Mouse (Mus musculus) cerebellum, adult 2 months (tissue): ENCODE data around the gene Olfr893.

Experiments used
- CTCF ChIP-seq: fragments of 200-500 bp; IDR thresholded peaks from 2 replicates; pipeline ENCODE4 v1.5.1; 2011; ENCODE audit warnings: low read depth, mild to moderate bottlenecking, control low read depth, low read length, moderate library complexity, borderline replicate concordance; ENCODE audit not compliant: insufficient read depth
- POLR2A ChIP-seq: fragments of 200-500 bp; IDR thresholded peaks from 2 replicates; pipeline ENCODE4 v1.6.1; 2011; ENCODE audit warnings: low read length, control low read depth, borderline replicate concordance; ENCODE audit not compliant: insufficient read depth

DNA sequence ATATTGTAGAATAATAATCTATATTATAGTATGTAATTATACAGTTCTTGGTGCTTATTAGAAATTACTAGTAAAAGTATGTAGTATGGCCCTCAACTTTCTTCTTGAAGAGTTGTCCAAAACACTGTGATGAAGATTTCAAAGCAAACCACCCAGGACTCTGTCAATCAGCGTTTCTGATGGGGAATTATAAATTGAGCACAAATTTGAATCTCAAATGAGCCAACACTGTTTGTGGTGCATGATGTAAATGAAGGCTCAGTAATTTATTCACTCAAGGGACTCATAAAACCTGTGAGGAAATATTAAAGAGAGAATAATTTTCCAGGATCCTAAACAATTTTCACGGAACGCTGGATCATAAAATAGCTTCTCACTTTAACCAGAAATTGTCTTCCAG, at the start of gene Olfr893:
- TF ChIP-seq POLR2A (no peak), CTCF (no peak)
